Mouse (Mus musculus): Measurements from ENCODE around the gene Adamts10.

Gene Adamts10

GRCm38 (mm10) chr17:33557922-33558321 lies 33.9 kb downstream of the Adamts10 start:
- Histone ChIP-seq H3K27me3 (ENCODE audit: insufficient read depth, low read length) (peaks cover 12% of the 10 kb centered on the region), H3K36me3 (ENCODE audit: insufficient read depth, low read length) (no peaks in the 10 kb centered on the region), H3K9me3 (ENCODE audit: low read length) (no peaks in the 10 kb centered on the region), H3K4me1 (replicated peaks; ENCODE audit: low read depth, low read length) (peaks cover 6% of the 10 kb centered on the region), H3K4me3 (replicated peaks; ENCODE audit: low read length) (no peak overlapping the region)
- TF ChIP-seq CTCF (conservative IDR thresholded peaks at IDR 0.05; ENCODE audit: low read length) = no peak

DNA sequence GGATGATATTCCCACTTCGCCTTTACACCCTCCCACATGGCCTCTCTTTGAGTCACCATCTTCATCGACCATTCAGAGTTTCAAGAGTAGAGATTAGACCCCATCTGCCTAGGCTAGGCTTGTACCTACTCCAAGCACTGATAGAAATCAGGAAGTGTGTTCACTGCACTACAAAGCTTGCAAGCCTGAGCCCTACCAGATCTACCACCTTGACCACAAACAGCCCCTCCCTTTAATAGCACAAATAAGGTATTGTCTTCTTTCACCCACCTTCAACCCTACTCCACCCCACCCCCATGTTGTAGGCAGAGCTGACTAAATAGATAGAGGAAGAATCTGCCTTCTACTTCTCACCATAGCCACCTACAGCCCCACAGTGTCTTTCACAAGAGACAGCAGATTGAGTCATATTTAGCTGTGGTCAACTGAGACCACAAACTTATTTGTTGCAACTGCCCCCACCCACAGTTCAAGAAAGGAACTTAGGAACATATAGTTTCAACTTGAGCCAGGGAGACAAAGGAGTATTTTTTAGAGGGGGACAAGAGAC lies 39.6 kb downstream of the Adamts10 start:
- TF ChIP-seq NANOG (IDR thresholded peaks at IDR 0.05; ENCODE audit: borderline replicate concordance, low read length) (no peak), CTCF (conservative IDR thresholded peaks at IDR 0.05; ENCODE audit: low read length) (no peak), POU5F1 (IDR thresholded peaks at IDR 0.05; ENCODE audit: borderline replicate concordance, low read length) (no peak)
- H3K4me3 ChIP-seq (replicated peaks; ENCODE audit: low read length) = no peak overlapping the region
- H3K4me1 ChIP-seq (replicated peaks; ENCODE audit: low read depth, low read length) = no peaks in the 10 kb centered on the region
- no peaks in the 10 kb centered on the region for H3K9me3 ChIP-seq (ENCODE audit: low read length)
- no peaks in the 10 kb centered on the region for H3K36me3 ChIP-seq (ENCODE audit: insufficient read depth, low read length)
- H3K27me3 ChIP-seq (ENCODE audit: insufficient read depth, low read length) = no peaks in the 10 kb centered on the region

DNA sequence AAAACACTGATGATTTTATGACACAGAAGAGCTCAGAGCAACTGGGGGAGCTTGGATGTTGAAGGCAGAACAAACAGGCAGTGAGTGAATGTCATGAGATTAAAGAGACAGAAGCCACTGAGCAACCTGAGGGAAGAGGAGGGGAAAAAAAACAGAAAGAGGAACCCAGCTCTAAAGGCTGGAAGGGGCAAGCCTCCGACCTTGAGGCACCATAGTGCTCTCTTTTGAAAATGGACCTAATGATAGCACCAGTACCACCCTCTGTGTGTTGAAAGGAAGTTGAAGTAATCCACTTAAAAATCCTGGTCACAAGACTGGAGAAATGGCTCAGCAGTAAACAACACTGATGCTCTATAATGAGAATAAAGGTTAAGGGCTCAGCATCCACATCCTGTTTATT lies 40.6 kb downstream of the Adamts10 start:
- H3K4me3 ChIP-seq (replicated peaks; ENCODE audit: low read length) = no peak overlapping the region

DNA sequence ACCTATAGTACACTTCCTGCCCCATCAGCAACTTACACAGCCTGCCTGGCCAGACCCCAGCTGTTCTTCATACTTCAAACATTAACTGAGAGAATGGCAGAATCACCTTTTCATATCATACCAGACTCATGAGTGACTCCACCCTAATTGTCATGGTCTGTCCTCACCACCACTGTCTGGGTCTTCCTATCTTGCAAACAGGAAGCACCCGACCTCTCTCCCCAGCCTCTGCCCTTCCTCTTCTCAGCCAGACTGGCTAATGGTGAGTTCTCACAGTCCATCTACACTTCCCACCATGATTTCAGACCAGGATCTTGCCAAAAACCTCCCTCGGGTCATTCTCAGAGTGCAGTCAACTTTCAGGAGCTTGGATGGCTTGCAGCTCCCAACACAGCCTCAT lies 42.2 kb downstream of the Adamts10 start:
- 0 out of 2 replicates have a peak, but pooled peaks cover 5% of the 10 kb centered on the region for H3K36me3 ChIP-seq (ENCODE audit: insufficient read depth, low read length)
- TF ChIP-seq CTCF (conservative IDR thresholded peaks at IDR 0.05; ENCODE audit: low read length) (no peak), POU5F1 (IDR thresholded peaks at IDR 0.05; ENCODE audit: borderline replicate concordance, low read length) (no peak), NANOG (IDR thresholded peaks at IDR 0.05; ENCODE audit: borderline replicate concordance, low read length) (no peak)
- no peaks in the 10 kb centered on the region for H3K9me3 ChIP-seq (ENCODE audit: low read length)
- no peaks in the 10 kb centered on the region for H3K4me1 ChIP-seq (replicated peaks; ENCODE audit: low read depth, low read length)
- no peak overlapping the region for H3K4me3 ChIP-seq (replicated peaks; ENCODE audit: low read length)
- H3K27me3 ChIP-seq (ENCODE audit: insufficient read depth, low read length) = no peaks in the 10 kb centered on the region

More for the DNA sequence above, 40.6 kb downstream of the Adamts10 start:
- H3K27me3 ChIP-seq (ENCODE audit: insufficient read depth, low read length) = no peaks in the 10 kb centered on the region
- TF ChIP-seq NANOG (IDR thresholded peaks at IDR 0.05; ENCODE audit: borderline replicate concordance, low read length) (no peak), CTCF (conservative IDR thresholded peaks at IDR 0.05; ENCODE audit: low read length) (no peak), POU5F1 (IDR thresholded peaks at IDR 0.05; ENCODE audit: borderline replicate concordance, low read length) (no peak)
- no peaks in the 10 kb centered on the region for H3K9me3 ChIP-seq (ENCODE audit: low read length)
- H3K36me3 ChIP-seq (ENCODE audit: insufficient read depth, low read length) = no peaks in the 10 kb centered on the region
- no peaks in the 10 kb centered on the region for H3K4me1 ChIP-seq (replicated peaks; ENCODE audit: low read depth, low read length)

- no peaks in the 10 kb centered on the region for H3K27me3 ChIP-seq (ENCODE audit: insufficient read depth, low read length)
- peaks cover 40% of the 10 kb centered on the region for H3K36me3 ChIP-seq (ENCODE audit: insufficient read depth, low read length)
- peaks cover 54% of the 10 kb centered on the region for H3K4me1 ChIP-seq (replicated peaks; ENCODE audit: low read depth, low read length)
- no peaks in the 10 kb centered on the region for H3K9me3 ChIP-seq (ENCODE audit: low read length)
- TF ChIP-seq NANOG (IDR thresholded peaks at IDR 0.05; ENCODE audit: borderline replicate concordance, low read length) (peak; percentile 40; the same call in 1 of the 2 replicates), POU5F1 (IDR thresholded peaks at IDR 0.05; ENCODE audit: borderline replicate concordance, low read length) (no peak)
- no peak overlapping the region for H3K4me3 ChIP-seq (replicated peaks; ENCODE audit: low read length)
Observed at GRCm38 (mm10) chr17:33584061-33584460, 60.1 kb downstream of the Adamts10 start.

- Histone ChIP-seq H3K36me3 (ENCODE audit: insufficient read depth, low read length) (peaks cover 37% of the 10 kb centered on the region), H3K27me3 (ENCODE audit: insufficient read depth, low read length) (no peaks in the 10 kb centered on the region), H3K9me3 (ENCODE audit: low read length) (no peaks in the 10 kb centered on the region), H3K4me3 (replicated peaks; ENCODE audit: low read length) (peak overlapping the region; percentile 71), H3K4me1 (replicated peaks; ENCODE audit: low read depth, low read length) (peaks cover 45% of the 10 kb centered on the region)
- TF ChIP-seq POU5F1 (IDR thresholded peaks at IDR 0.05; ENCODE audit: borderline replicate concordance, low read length) (no peak), NANOG (IDR thresholded peaks at IDR 0.05; ENCODE audit: borderline replicate concordance, low read length) (no peak)
Observed at GRCm38 (mm10) chr17:33586011-33586410, 62.0 kb downstream of the Adamts10 start.

GRCm38 (mm10) chr17:33597271-33597670 lies 73.3 kb downstream of the Adamts10 start:
- H3K9me3 ChIP-seq (ENCODE audit: low read length) = peaks cover 24% of the 10 kb centered on the region
- H3K27me3 ChIP-seq (ENCODE audit: insufficient read depth, low read length) = no peaks in the 10 kb centered on the region
- TF ChIP-seq CTCF (conservative IDR thresholded peaks at IDR 0.05; ENCODE audit: low read length) (peak; percentile 63), NANOG (IDR thresholded peaks at IDR 0.05; ENCODE audit: borderline replicate concordance, low read length) (no peak)
- H3K36me3 ChIP-seq (ENCODE audit: insufficient read depth, low read length) = peaks cover 34% of the 10 kb centered on the region
- H3K4me3 ChIP-seq (replicated peaks; ENCODE audit: low read length) = no peak overlapping the region
- peaks cover 72% of the 10 kb centered on the region for H3K4me1 ChIP-seq (replicated peaks; ENCODE audit: low read depth, low read length)

GRCm38 (mm10) chr17:33598506-33598905 lies 74.5 kb downstream of the Adamts10 start:
- TF ChIP-seq POU5F1 (IDR thresholded peaks at IDR 0.05; ENCODE audit: borderline replicate concordance, low read length) (no peak), CTCF (conservative IDR thresholded peaks at IDR 0.05; ENCODE audit: low read length) (no peak), NANOG (IDR thresholded peaks at IDR 0.05; ENCODE audit: borderline replicate concordance, low read length) (no peak)
- Histone ChIP-seq H3K4me1 (replicated peaks; ENCODE audit: low read depth, low read length) (peaks cover 68% of the 10 kb centered on the region), H3K4me3 (replicated peaks; ENCODE audit: low read length) (peak overlapping the region; percentile 70), H3K36me3 (ENCODE audit: insufficient read depth, low read length) (peaks cover 36% of the 10 kb centered on the region), H3K27me3 (ENCODE audit: insufficient read depth, low read length) (no peaks in the 10 kb centered on the region), H3K9me3 (ENCODE audit: low read length) (peaks cover 34% of the 10 kb centered on the region)

DNA sequence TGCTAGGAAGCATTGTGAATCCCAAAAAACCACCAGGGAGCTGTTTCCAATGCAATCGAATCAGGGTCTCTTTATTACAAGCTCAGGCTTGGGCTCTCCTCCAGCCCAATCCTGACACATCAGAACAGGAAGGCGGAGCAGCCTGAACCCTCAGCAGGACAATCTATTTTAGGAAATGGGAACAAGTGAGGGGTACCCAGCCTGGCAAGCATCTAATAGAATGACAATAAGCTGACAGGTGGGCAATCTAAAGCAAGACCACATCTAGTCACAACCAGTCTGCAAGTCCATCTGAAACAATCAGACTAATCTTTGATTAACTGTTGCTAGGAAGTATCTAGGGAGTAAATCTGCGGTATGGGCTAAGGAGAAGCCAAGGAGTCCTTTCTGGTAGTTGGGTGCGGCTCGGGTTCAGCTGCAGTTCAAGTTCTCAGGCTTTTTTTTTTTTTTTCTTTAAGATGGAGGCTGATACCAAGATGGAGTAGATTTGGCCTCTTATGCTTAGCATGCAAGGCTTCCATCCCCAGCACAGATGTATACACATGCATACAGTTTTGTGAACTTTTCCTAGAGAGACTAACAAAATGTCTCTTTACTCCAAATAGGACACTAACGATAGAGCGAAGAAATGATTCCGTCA lies 76.0 kb downstream of the Adamts10 start:
- H3K9me3 ChIP-seq (ENCODE audit: low read length) = peaks cover 39% of the 10 kb centered on the region
- TF ChIP-seq NANOG (IDR thresholded peaks at IDR 0.05; ENCODE audit: borderline replicate concordance, low read length) (peak; percentile 99), POU5F1 (IDR thresholded peaks at IDR 0.05; ENCODE audit: borderline replicate concordance, low read length) (no peak), CTCF (conservative IDR thresholded peaks at IDR 0.05; ENCODE audit: low read length) (no peak)
- no peaks in the 10 kb centered on the region for H3K27me3 ChIP-seq (ENCODE audit: insufficient read depth, low read length)
- H3K36me3 ChIP-seq (ENCODE audit: insufficient read depth, low read length) = peaks cover 37% of the 10 kb centered on the region
- H3K4me1 ChIP-seq (replicated peaks; ENCODE audit: low read depth, low read length) = peaks cover 67% of the 10 kb centered on the region
- H3K4me3 ChIP-seq (replicated peaks; ENCODE audit: low read length) = peak overlapping the region; percentile 70

All from E14TG2a.4 (cell line).